Mouse (Mus musculus): ENCODE data around the gene Xcr1. TPM values are rescaled to one million over a fixed set of nuclear protein-coding genes. Genes with fewer than 3 reads are reported as not detected.

Gene Xcr1
- polyA plus RNA-seq, 3 experiments from 2014 or later = 0.66 to 2.9 (median 0.69) TPM

DNA sequence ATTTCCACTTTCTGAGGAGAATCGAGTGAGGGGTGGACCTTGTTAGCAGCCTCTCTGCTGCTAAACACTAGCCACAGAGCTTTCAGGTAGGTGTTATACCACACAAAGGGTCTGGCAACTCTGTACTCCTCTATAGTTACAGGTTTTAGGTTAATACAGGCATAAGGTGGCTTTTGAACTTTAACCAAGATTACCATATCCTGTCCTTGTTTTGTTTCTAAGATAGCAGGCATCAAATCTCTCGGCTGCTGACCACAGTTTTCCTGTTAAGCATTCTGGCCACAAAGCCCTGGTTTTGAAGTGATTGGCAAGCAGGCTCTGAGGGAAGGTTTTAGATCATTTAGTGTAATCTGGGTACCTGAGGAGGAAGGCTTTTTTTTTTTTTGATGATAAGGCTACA lies 47.5 kb downstream of the Xcr1 start:
- peak; percentile 79 for ATAC-seq

DNA sequence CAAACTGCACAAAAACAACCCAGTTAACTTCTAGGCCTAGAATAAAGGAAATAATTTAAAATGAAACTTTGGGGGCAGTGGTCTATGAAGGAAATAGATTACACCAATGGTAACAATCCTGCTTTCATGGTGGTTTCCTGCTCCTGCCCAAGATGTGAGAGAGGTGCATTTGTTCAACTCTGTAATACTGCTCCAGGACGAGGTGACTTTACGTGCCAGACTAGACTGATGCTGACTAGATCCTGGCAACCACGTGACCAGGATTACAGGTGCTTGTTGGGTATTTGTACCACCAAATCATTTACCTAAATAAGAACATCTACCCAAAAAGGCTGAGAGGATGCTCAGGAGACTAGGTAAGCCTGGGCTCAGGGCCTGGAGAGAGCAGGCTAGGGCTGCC lies 50.0 kb downstream of the Xcr1 start:
- peak; percentile 27 for ATAC-seq

DNA sequence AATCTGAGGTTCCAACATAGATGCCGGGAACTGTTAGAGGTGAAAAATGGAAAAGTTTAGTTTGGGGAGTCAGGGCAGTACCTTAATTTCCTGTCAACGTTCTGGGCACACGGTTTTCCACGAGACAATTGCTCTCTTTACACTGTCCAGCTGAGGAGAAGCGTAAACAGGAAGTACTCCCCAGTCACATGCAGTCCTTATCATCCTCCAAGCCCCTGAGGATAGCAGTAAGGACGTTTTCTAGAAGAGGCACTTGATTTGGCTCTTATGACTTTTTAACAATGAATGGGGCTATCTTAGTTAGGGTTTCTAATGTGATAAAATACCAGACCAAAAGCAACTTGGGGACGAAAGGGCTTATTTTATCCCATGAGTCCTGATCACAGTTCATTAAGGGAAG lies 53.2 kb downstream of the Xcr1 start:
- no peak for ATAC-seq

DNA sequence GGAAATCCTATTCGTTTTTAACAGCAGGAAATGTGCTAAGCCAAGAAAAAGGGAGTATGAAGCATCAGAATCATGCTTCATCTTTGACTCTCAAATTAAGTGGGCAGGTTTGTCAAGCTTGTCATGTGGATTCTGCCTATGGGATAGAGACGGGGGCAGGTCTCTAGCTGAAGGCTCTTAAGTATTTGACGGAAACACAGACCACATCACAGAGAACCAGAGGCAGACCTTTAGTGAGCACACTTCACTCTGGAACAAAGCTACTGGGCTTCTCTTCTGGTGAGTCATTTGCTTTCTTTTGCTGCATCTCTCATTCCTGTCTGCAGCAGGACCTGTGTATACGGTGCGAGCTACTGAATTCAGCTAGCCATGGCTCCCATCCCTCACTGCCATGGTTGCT lies 55.6 kb downstream of the Xcr1 start, which contains the start of gene Cxcr6:
Cxcr6 (plus strand) TSS at position 209 of the 400 bp plus-strand sequence.
- peak; percentile 92 for ATAC-seq

DNA sequence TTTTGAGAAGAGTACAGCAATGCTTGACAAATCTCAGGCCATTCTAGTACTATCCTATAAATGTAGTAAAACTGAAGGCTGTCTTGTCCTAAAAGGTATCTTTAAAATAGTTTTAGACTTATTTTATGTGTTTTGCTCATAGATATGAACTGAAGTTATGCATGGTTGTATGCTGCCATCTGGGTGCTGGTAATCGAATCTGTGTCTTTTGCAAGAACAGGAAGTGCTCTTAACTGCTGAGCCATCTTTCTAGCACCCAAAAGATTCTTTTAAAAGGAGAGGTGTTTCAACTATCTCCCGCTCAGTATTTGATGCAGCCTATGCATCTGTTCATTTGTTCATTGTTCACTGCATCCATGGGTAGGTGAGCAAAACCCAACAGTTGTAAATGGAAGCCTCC lies 56.6 kb downstream of the Xcr1 start:
- ATAC-seq = no peak

DNA sequence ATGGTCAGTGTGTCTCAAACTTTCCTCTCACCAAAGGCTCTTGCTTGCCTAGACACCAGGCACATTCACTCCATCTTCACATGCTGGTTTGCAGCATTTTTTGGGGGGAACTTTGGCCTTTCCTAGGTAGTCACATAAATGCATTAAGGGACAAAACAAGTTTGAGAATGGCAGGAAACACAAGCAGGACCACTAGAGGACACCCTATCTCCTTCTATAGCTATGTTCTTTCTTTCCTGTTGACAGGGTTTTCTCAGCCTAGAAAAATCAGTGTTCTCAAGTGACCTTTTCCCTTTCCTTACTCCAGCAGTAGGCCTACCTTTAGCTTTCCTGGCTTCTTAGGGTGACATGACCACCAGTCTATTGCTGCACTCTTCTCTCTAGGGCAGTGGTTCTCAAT lies 58.9 kb downstream of the Xcr1 start:
- ATAC-seq = no peak

DNA sequence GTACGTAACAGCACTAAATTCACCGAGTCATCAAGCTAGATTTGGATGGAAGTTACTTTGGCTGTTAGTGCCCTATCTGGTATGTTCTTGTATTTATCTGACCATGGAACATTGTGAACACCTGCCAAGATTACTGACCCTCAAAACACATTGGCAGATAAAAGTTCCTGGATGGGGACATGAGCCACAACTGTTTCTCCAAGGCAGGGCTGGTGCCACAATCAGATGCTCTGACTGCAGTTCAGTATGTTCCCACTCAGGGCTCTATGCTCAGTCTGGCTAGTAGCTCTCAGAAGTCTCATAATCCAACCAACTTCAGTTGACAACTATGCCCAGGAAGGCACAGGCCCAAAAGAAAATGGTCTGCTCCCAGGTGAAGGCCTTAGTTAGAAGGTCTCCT lies 59.4 kb downstream of the Xcr1 start:
- ATAC-seq = no peak

Other genes starting within 250 kb of the Xcr1 start
- 1 to 10 TPM in 1 of 3 experiments, under 1 TPM in 2; 0.36 to 1.4 (median 0.94) TPM for gene Slc6a20b, start 229.5 kb downstream of the Xcr1 start, polyA plus RNA-seq (2017; shearing (Covaris generic))
- 10 to 100 TPM in 2 of 3 experiments, 1 to 10 TPM in 1; 5.2 to 42.3 (median 34.9) TPM for gene Ccr9, start 183.6 kb downstream of the Xcr1 start, polyA plus RNA-seq (2017; shearing (Covaris generic))
- gene Slc6a20a, start 183.1 kb downstream of the Xcr1 start, polyA plus RNA-seq (2017; shearing (Covaris generic)) = not detected
- 10 to 100 TPM; 33.3 to 59.2 (median 57.6) TPM for gene Lztfl1, start 144.3 kb downstream of the Xcr1 start, polyA plus RNA-seq (2017; shearing (Covaris generic))
- 100 to 1,000 TPM; 136 to 568 (median 166) TPM for gene Cxcr6, start 55.6 kb downstream of the Xcr1 start, polyA plus RNA-seq (2017; shearing (Covaris generic))
- gene Fyco1, start 10.1 kb downstream of the Xcr1 start, polyA plus RNA-seq (2017; shearing (Covaris generic)) = 10 to 100 TPM; 24.2 to 49.9 (median 41.1) TPM
- gene Ccr1, start 106.7 kb upstream of the Xcr1 start, polyA plus RNA-seq (2017; shearing (Covaris generic)) = 1 to 10 TPM in 2 of 3 experiments, under 1 TPM in 1; 0.20 to 3.1 (median 1.7) TPM
- gene Ccr1l1, start 116.4 kb upstream of the Xcr1 start, polyA plus RNA-seq (2017; shearing (Covaris generic)) = not detected
- gene Ccr3, start 159.9 kb upstream of the Xcr1 start, polyA plus RNA-seq (2017; shearing (Covaris generic)) = 1 to 10 TPM in 2 of 3 experiments, under 1 TPM in 1; 0.28 to 2.0 (median 1.0) TPM
- 100 to 1,000 TPM in 1 of 3 experiments, 10 to 100 TPM in 2; 22.0 to 215 (median 46.1) TPM for gene Ccr2, start 239.9 kb upstream of the Xcr1 start, polyA plus RNA-seq (2017; shearing (Covaris generic))